Mouse (Mus musculus) C2C12 (cell line): ENCODE data around the gene Itgad.

ENCODE experiments used
- CEBPB ChIP-seq: IDR thresholded peaks from one replicate; pipeline ENCODE4 v1.6.1; 2011; ENCODE audit warnings: low read depth, mild to moderate bottlenecking, control low read depth, moderate library complexity
- CTCF ChIP-seq: IDR thresholded peaks from one replicate; pipeline ENCODE4 v1.5.1; 2011; ENCODE audit not compliant: control insufficient read depth, insufficient read depth, insufficient read length
- MAX ChIP-seq: IDR thresholded peaks from one replicate; pipeline ENCODE4 v1.6.1; 2011; ENCODE audit warnings: mild to moderate bottlenecking, control low read depth
- MYOG ChIP-seq: IDR thresholded peaks from one replicate; pipeline ENCODE4 v1.6.1; 2011; ENCODE audit not compliant: control insufficient read depth, insufficient read length; ENCODE audit errors: extremely low read depth
- USF1 ChIP-seq: IDR thresholded peaks from one replicate; pipeline ENCODE4 v1.6.1; 2011; ENCODE audit warnings: low read depth, mild to moderate bottlenecking, control low read depth, moderate library complexity

DNA sequence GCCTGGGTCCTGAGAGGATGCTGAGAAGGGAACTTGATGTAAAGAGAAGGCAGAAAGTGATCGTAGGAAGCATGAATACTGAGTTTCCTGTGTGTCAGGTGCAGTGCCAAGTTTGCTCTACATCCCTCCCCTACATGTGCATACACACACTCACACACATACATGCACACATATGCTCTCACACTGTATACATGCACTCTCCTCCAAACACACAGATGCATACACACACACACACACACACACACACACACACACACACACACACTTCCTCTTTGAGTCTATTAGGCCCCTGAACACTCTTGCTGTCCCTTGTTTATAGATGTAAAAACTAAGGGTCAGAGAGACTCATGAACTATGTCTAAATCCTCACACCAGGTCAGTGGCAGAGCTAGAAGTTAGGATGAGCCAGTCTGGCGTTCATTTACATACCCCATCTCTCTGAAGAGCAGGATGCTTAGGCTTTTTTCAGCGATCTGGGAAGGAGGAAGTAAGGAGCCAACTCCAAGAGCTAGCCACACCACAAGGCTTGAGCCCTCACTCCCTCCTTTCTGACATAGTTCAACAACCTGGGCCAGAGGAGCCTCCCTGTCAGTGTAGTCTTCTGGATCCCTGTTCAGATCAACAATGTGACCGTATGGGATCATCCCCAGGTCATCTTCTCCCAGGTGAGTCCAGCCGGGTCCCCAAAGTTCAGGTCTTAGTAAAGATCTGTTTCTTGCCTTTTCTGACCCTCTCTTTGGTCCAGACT is 38.8 kb upstream of the Itgad start:
- TF ChIP-seq CTCF (no peak), USF1 (no peak), MYOG (no peak), MAX (no peak), CEBPB (no peak)
